Mouse (Mus musculus): ENCODE data around the gene Capza2. TPM values are rescaled to one million over a fixed set of nuclear protein-coding genes. Genes with fewer than 3 reads are reported as not detected.

Capza2 gene
- polyA plus RNA-seq, 1 experiment from 2014 or later, result 89.8 TPM

Other genes starting within 250 kb of the Capza2 start
- gene Met, start 172.4 kb upstream of the Capza2 start, polyA plus RNA-seq (2015; fragmentation: Nextera tagmentation; extraction: Ambion mirVana), result 5.4 and 5.8 TPM in 2 replicates
- gene St7, start 56.7 kb downstream of the Capza2 start, polyA plus RNA-seq (2015; fragmentation: Nextera tagmentation; extraction: Ambion mirVana), result 9.7 and 10.7 TPM in 2 replicates

Data from liver, embryonic 15.5 days (tissue).